Mouse (Mus musculus): ENCODE results near the gene Foxn1. TPM values are rescaled to one million over a fixed set of nuclear protein-coding genes. Genes with fewer than 3 reads are reported as not detected.

Foxn1 gene
- polyA plus RNA-seq, 1 experiment from 2014 or later, result not detected

- no peak for ATAC-seq
These were observed 6.0 kb downstream of the Foxn1 start for GRCm38 (mm10) chr11:78380351-78380750.

GRCm38 (mm10) chr11:78377549-78378159, 8.7 kb downstream of the Foxn1 start:
- Histone ChIP-seq H3K4me1 (replicated peaks; ENCODE audit: control insufficient read depth, insufficient read depth, low read length) (no peaks in the 10 kb centered on the region), H3K36me3 (ENCODE audit: control insufficient read depth, insufficient read depth) (no peaks in the 10 kb centered on the region), H3K27ac (ENCODE audit: low read depth, low read length) (no peak overlapping the region), H3K4me2 (replicated peaks; ENCODE audit: low read depth) (no peak overlapping the region; the same call in 1 of the 2 replicates), H3K9me3 (ENCODE audit: control insufficient read depth) (no peaks in the 10 kb centered on the region), H3K4me3 (ENCODE audit: low read depth, low read length) (no peak overlapping the region), H3K27me3 (replicated peaks; ENCODE audit: control insufficient read depth, insufficient read depth, low read length) (no peaks in the 10 kb centered on the region), H3K9ac (ENCODE audit: low read depth, low read length) (no peak overlapping the region)
- TF ChIP-seq CTCF (IDR thresholded peaks at IDR 0.05; ENCODE audit: low read depth), result no peak
- peak; percentile 90 for ATAC-seq
- 13% methylated on average over 12 of the region's 12 CpGs for WGBS

More at GRCm38 (mm10) chr11:78380351-78380750, 6.0 kb downstream of the Foxn1 start:
- no peak overlapping the region for H3K27ac ChIP-seq (ENCODE audit: low read depth, low read length)
- no peaks in the 10 kb centered on the region for H3K4me1 ChIP-seq (replicated peaks; ENCODE audit: control insufficient read depth, insufficient read depth, low read length)
- H3K4me3 ChIP-seq (ENCODE audit: low read depth, low read length), result no peak overlapping the region
- no peaks in the 10 kb centered on the region for H3K9me3 ChIP-seq (ENCODE audit: control insufficient read depth)
- no peak overlapping the region for H3K4me2 ChIP-seq (replicated peaks; ENCODE audit: low read depth)
- no peak for TF ChIP-seq CTCF (IDR thresholded peaks at IDR 0.05; ENCODE audit: low read depth)
- WGBS, result 80% methylated on average over 4 of the region's 4 CpGs
- H3K9ac ChIP-seq (ENCODE audit: low read depth, low read length), result no peak overlapping the region
- no peaks in the 10 kb centered on the region for H3K36me3 ChIP-seq (ENCODE audit: control insufficient read depth, insufficient read depth)
- no peaks in the 10 kb centered on the region for H3K27me3 ChIP-seq (replicated peaks; ENCODE audit: control insufficient read depth, insufficient read depth, low read length)

GRCm38 (mm10) chr11:78374147-78374546, 12.2 kb downstream of the Foxn1 start:
- ATAC-seq, result no peak
- H3K9me3 ChIP-seq (ENCODE audit: control insufficient read depth), result no peaks in the 10 kb centered on the region

GRCm38 (mm10) chr11:78372610-78373009, 13.7 kb downstream of the Foxn1 start:
- H3K36me3 ChIP-seq (ENCODE audit: control insufficient read depth, insufficient read depth), result no peaks in the 10 kb centered on the region
- H3K9me3 ChIP-seq (ENCODE audit: control insufficient read depth), result no peaks in the 10 kb centered on the region
- no peaks in the 10 kb centered on the region for H3K4me1 ChIP-seq (replicated peaks; ENCODE audit: control insufficient read depth, insufficient read depth, low read length)
- no peak overlapping the region for H3K9ac ChIP-seq (ENCODE audit: low read depth, low read length)
- no peak for TF ChIP-seq CTCF (IDR thresholded peaks at IDR 0.05; ENCODE audit: low read depth)
- no peak overlapping the region for H3K4me2 ChIP-seq (replicated peaks; ENCODE audit: low read depth)
- 35% methylated on average over 7 of the region's 7 CpGs for WGBS
- no peak overlapping the region for H3K27ac ChIP-seq (ENCODE audit: low read depth, low read length)
- ATAC-seq, result no peak
- no peaks in the 10 kb centered on the region for H3K27me3 ChIP-seq (replicated peaks; ENCODE audit: control insufficient read depth, insufficient read depth, low read length)
- no peak overlapping the region for H3K4me3 ChIP-seq (ENCODE audit: low read depth, low read length)

More at GRCm38 (mm10) chr11:78374147-78374546, 12.2 kb downstream of the Foxn1 start:
- Histone ChIP-seq H3K27ac (ENCODE audit: low read depth, low read length) (no peak overlapping the region), H3K4me2 (replicated peaks; ENCODE audit: low read depth) (no peak overlapping the region), H3K9ac (ENCODE audit: low read depth, low read length) (no peak overlapping the region), H3K4me1 (replicated peaks; ENCODE audit: control insufficient read depth, insufficient read depth, low read length) (no peaks in the 10 kb centered on the region), H3K4me3 (ENCODE audit: low read depth, low read length) (no peak overlapping the region), H3K27me3 (replicated peaks; ENCODE audit: control insufficient read depth, insufficient read depth, low read length) (no peaks in the 10 kb centered on the region), H3K36me3 (ENCODE audit: control insufficient read depth, insufficient read depth) (no peaks in the 10 kb centered on the region)
- TF ChIP-seq CTCF (IDR thresholded peaks at IDR 0.05; ENCODE audit: low read depth), result no peak
- 86% methylated on average over 8 of the region's 8 CpGs for WGBS

GRCm38 (mm10) chr11:78372166-78372565, 14.2 kb downstream of the Foxn1 start:
- WGBS, result 67% methylated on average over 3 of the region's 3 CpGs
- Histone ChIP-seq H3K9me3 (ENCODE audit: control insufficient read depth) (no peaks in the 10 kb centered on the region), H3K4me1 (replicated peaks; ENCODE audit: control insufficient read depth, insufficient read depth, low read length) (0 out of 2 replicates have a peak, but pooled peaks cover 3% of the 10 kb centered on the region), H3K9ac (ENCODE audit: low read depth, low read length) (no peak overlapping the region), H3K4me3 (ENCODE audit: low read depth, low read length) (no peak overlapping the region), H3K4me2 (replicated peaks; ENCODE audit: low read depth) (no peak overlapping the region), H3K27me3 (replicated peaks; ENCODE audit: control insufficient read depth, insufficient read depth, low read length) (no peaks in the 10 kb centered on the region), H3K36me3 (ENCODE audit: control insufficient read depth, insufficient read depth) (no peaks in the 10 kb centered on the region), H3K27ac (ENCODE audit: low read depth, low read length) (no peak overlapping the region)
- no peak for TF ChIP-seq CTCF (IDR thresholded peaks at IDR 0.05; ENCODE audit: low read depth)
- ATAC-seq, result peak; percentile 34; the same call in 1 of the 2 replicates

GRCm38 (mm10) chr11:78371711-78372110, 14.6 kb downstream of the Foxn1 start:
- 95% methylated on average over 11 of the region's 11 CpGs for WGBS
- no peaks in the 10 kb centered on the region for H3K9me3 ChIP-seq (ENCODE audit: control insufficient read depth)
- H3K27me3 ChIP-seq (replicated peaks; ENCODE audit: control insufficient read depth, insufficient read depth, low read length), result no peaks in the 10 kb centered on the region
- TF ChIP-seq CTCF (IDR thresholded peaks at IDR 0.05; ENCODE audit: low read depth), result no peak
- H3K36me3 ChIP-seq (ENCODE audit: control insufficient read depth, insufficient read depth), result no peaks in the 10 kb centered on the region
- no peak overlapping the region for H3K4me3 ChIP-seq (ENCODE audit: low read depth, low read length)
- no peak for ATAC-seq
- H3K4me1 ChIP-seq (replicated peaks; ENCODE audit: control insufficient read depth, insufficient read depth, low read length), result 0 out of 2 replicates have a peak, but pooled peaks cover 3% of the 10 kb centered on the region
- H3K27ac ChIP-seq (ENCODE audit: low read depth, low read length), result no peak overlapping the region
- no peak overlapping the region for H3K4me2 ChIP-seq (replicated peaks; ENCODE audit: low read depth)
- H3K9ac ChIP-seq (ENCODE audit: low read depth, low read length), result no peak overlapping the region
